In the genomic region with DNA sequence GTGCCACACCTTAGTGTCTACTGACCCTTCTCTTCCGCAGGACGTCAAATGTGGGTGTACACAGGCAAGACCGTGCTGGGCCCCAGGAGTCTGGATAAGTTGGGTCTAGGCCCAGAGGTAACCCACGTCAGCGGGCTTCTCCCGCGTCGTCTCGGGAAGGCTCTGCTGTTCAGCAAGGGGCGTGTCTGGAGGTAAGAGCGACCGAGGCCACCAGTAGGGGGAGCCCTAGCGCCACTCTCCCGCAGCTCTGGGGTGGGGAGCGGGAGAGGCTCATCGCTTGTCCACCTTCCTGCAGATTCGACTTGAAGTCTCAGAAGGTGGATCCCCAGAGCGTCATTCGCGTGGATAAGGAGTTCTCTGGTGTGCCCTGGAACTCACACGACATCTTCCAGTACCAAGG, we compare ENCODE assay signal across 8 mouse cellular contexts. TPM values are rescaled to one million over a fixed set of nuclear protein-coding genes. Genes with fewer than 3 reads are reported as not detected.
A peak's percentile ranks its signal among the peaks of the same experiment; 100 is the strongest.
DNase-seq lines count a peak whose midpoint lies in the region; ATAC-seq and TF ChIP-seq lines count a peak whose summit lies in the region.

No protein-coding gene starts in this region.

- 0 out of 2 replicates have a peak overlapping the region, but pooled peaks have one; percentile 21 for H3K4me3 ChIP-seq in ES-Bruce4 (ENCODE audit: low read depth, low read length)
- H3K4me3 ChIP-seq in lung, postnatal 0 days (ENCODE audit: low read depth, low read length): no peak overlapping the region

- H3K27ac ChIP-seq in ES-Bruce4 (ENCODE audit: insufficient read depth, low read length): no peak overlapping the region
- H3K27ac ChIP-seq in lung, postnatal 0 days (ENCODE audit: low read length): no peak overlapping the region

- H3K4me2 ChIP-seq in lung, postnatal 0 days (replicated peaks; ENCODE audit: low read depth, low read length): 0 out of 2 replicates have a peak overlapping the region, but pooled peaks have one; percentile 12

- peak; percentile 58; the same call in 1 of the 2 replicates for ATAC-seq in erythroid progenitor cell, adult 5-6 weeks (replicated peaks; ENCODE audit: low FRiP score, poor library complexity, severe bottlenecking)
- ATAC-seq in lung, postnatal 0 days: peak; percentile 87

- no peaks in the 10 kb centered on the region for H3K9me3 ChIP-seq in ES-Bruce4 (replicated peaks; ENCODE audit: control insufficient read depth, insufficient read depth, low read length, poor library complexity, severe bottlenecking)
- no peaks in the 10 kb centered on the region for H3K9me3 ChIP-seq in lung, postnatal 0 days (ENCODE audit: low read length)

- peak; percentile 89 for TF ChIP-seq CTCF in ES-Bruce4 (IDR thresholded peaks at IDR 0.05; ENCODE audit: low read depth, low read length)
- TF ChIP-seq CTCF in brain, embryonic 14.5 days (IDR thresholded peaks at IDR 0.05; ENCODE audit: borderline replicate concordance, extremely low read depth, insufficient read depth, insufficient read length): peak; percentile 98
- TF ChIP-seq CTCF in lung, postnatal 0 days (IDR thresholded peaks at IDR 0.05): peak; percentile 96

- no peaks in the 10 kb centered on the region for H3K36me3 ChIP-seq in ES-Bruce4 (ENCODE audit: control insufficient read depth, insufficient read depth, low read length, poor library complexity, severe bottlenecking)
- H3K36me3 ChIP-seq in lung, postnatal 0 days (ENCODE audit: insufficient read depth, low read length): no peaks in the 10 kb centered on the region

- no peak for TF ChIP-seq EP300 in ES-Bruce4 (IDR thresholded peaks at IDR 0.05; ENCODE audit: insufficient read depth, low read depth, low read length)
- no peak for TF ChIP-seq EP300 in lung, postnatal 0 days (IDR thresholded peaks at IDR 0.05)

- no peaks in the 10 kb centered on the region for H3K27me3 ChIP-seq in ES-Bruce4 (ENCODE audit: control insufficient read depth, insufficient read depth, low read length, poor library complexity, severe bottlenecking)
- peaks cover 31% of the 10 kb centered on the region for H3K27me3 ChIP-seq in lung, postnatal 0 days (replicated peaks; ENCODE audit: insufficient read depth, low read length)

- peaks cover 1% of the 10 kb centered on the region for H3K4me1 ChIP-seq in ES-Bruce4 (ENCODE audit: control insufficient read depth, insufficient read depth, low read length)
- no peaks in the 10 kb centered on the region for H3K4me1 ChIP-seq in lung, postnatal 0 days (ENCODE audit: insufficient read depth, low read depth, low read length)

- intact Hi-C loops in heart, postnatal 10 days (cut with DNase I): loop anchor here (10.0 kb wide), 1 partner anchor 322 kb away; no protein-coding TSS in a partner anchor

- TF ChIP-seq POLR2A in ES-Bruce4 (IDR thresholded peaks at IDR 0.05; ENCODE audit: insufficient read depth, low read length): no peak
- no peak for TF ChIP-seq POLR2A in brain, embryonic 14.5 days (IDR thresholded peaks at IDR 0.05; ENCODE audit: borderline replicate concordance, extremely low read depth, insufficient read depth, insufficient read length, poor library complexity, severe bottlenecking)

- no peak overlapping the region for H3K9ac ChIP-seq in ES-Bruce4 (ENCODE audit: low read depth, poor library complexity, severe bottlenecking)
- no peak overlapping the region for H3K9ac ChIP-seq in lung, postnatal 0 days (replicated peaks; ENCODE audit: low read depth)

- 3% methylated on average over 21 of the region's 21 CpGs for whole genome bisulfite sequencing in lung, postnatal 0 days

- DNase-seq in brain, embryonic 14.5 days (ENCODE audit: low read depth): peak; percentile 91
- peak; percentile 77 to 84 for DNase-seq in heart, postnatal 10 days
- peak; percentile 90 to 91 for DNase-seq in kidney, postnatal 4 days
- peak; percentile 89 for DNase-seq in lung, postnatal 0 days (ENCODE audit: low spot score)
- peak; percentile 75 for DNase-seq in ovary, postnatal 14 days (ENCODE audit: low spot score)
- peak; percentile 79 for DNase-seq in thymus, postnatal 25 days

RNA-seq across cellular contexts. Expression of gene Slc12a5, which starts 7.4 kb away (rescaled TPM):
- 1.6 and 1.9 TPM in 2 replicates for polyA plus RNA-seq in ES-Bruce4 (2011; ENCODE audit: insufficient read depth, insufficient read length, low read depth, missing spikeins)
- polyA plus RNA-seq in brain, embryonic 14.5 days (2012; rRNA removed): 80.5 and 110 TPM in 2 replicates
- total RNA-seq in erythroid progenitor cell, adult 5-6 weeks (2015; ENCODE audit: low replicate concordance): not detected in 2 replicates
- total RNA-seq in erythroid progenitor cell, adult 5-6 weeks (2017; ENCODE audit: low replicate concordance): not detected in 2 replicates
- total RNA-seq in heart, postnatal 10 days (2021): under 1 TPM; 0.72 to 0.79 TPM
- polyA plus RNA-seq in lung, postnatal 0 days (2015; fragmentation: Nextera tagmentation; extraction: Ambion mirVana): 0.84 and 1.0 TPM in 2 replicates

RNA-seq across cellular contexts. Expression of gene Mmp9, which starts 12.6 kb away (rescaled TPM):
- polyA plus RNA-seq in ES-Bruce4 (2011; ENCODE audit: insufficient read depth, insufficient read length, low read depth, missing spikeins): 5.8 and 6.2 TPM in 2 replicates
- polyA plus RNA-seq in brain, embryonic 14.5 days (2012; rRNA removed): 19.5 and 32.8 TPM in 2 replicates
- total RNA-seq in erythroid progenitor cell, adult 5-6 weeks (2015; ENCODE audit: low replicate concordance): 41.1 and 44.7 TPM in 2 replicates
- 21.5 and 25.3 TPM in 2 replicates for total RNA-seq in erythroid progenitor cell, adult 5-6 weeks (2017; ENCODE audit: low replicate concordance)
- under 1 TPM; 0.47 to 0.89 TPM for total RNA-seq in heart, postnatal 10 days (2021)
- 4.5 and 5.6 TPM in 2 replicates for polyA plus RNA-seq in lung, postnatal 0 days (2015; fragmentation: Nextera tagmentation; extraction: Ambion mirVana)

RNA-seq across cellular contexts. Expression of gene Zfp335, which starts 41.7 kb away (rescaled TPM):
- 9.1 and 10.6 TPM in 2 replicates for polyA plus RNA-seq in ES-Bruce4 (2011; ENCODE audit: insufficient read depth, insufficient read length, low read depth, missing spikeins)
- 43.2 and 47.0 TPM in 2 replicates for polyA plus RNA-seq in brain, embryonic 14.5 days (2012; rRNA removed)
- 25.2 and 25.6 TPM in 2 replicates for total RNA-seq in erythroid progenitor cell, adult 5-6 weeks (2015; ENCODE audit: low replicate concordance)
- 14.9 and 16.3 TPM in 2 replicates for total RNA-seq in erythroid progenitor cell, adult 5-6 weeks (2017; ENCODE audit: low replicate concordance)
- 10 to 100 TPM; 11.5 to 12.2 TPM for total RNA-seq in heart, postnatal 10 days (2021)
- polyA plus RNA-seq in lung, postnatal 0 days (2015; fragmentation: Nextera tagmentation; extraction: Ambion mirVana): 5.0 and 5.2 TPM in 2 replicates

Comparison
In these comparisons a context has a peak if more than half of its experiments do, and no peak if none do; other contexts are left out.
1. RNA of gene Slc12a5, which starts 7.4 kb away (polyA plus RNA-seq): 80.5 to 110 TPM in brain, embryonic 14.5 days; 1.6 to 1.9 TPM in ES-Bruce4 and 0.84 to 1.0 TPM in lung, postnatal 0 days; every median in the first group is over 10 times any median in the second.
2. Peak in every context shown above with its lines, with median percentiles within 50 percentile points of each other: CTCF ChIP-seq and DNase-seq.